Mouse (Mus musculus) bone marrow, adult 2 months (tissue): ENCODE measurements around the gene Pgrmc1.

Experiments used
- CTCF ChIP-seq: fragments of 200-500 bp; IDR thresholded peaks from 2 replicates; pipeline ENCODE4 v1.5.1; 2011; ENCODE audit warnings: low read length, control low read depth; ENCODE audit not compliant: control insufficient read depth, insufficient read depth
- POLR2A ChIP-seq: fragments of 200-500 bp; IDR thresholded peaks from 2 replicates; pipeline ENCODE4 v1.6.1; 2011; ENCODE audit warnings: low read depth, mild to moderate bottlenecking, control low read depth, low read length, borderline replicate concordance; ENCODE audit not compliant: control insufficient read depth

DNA sequence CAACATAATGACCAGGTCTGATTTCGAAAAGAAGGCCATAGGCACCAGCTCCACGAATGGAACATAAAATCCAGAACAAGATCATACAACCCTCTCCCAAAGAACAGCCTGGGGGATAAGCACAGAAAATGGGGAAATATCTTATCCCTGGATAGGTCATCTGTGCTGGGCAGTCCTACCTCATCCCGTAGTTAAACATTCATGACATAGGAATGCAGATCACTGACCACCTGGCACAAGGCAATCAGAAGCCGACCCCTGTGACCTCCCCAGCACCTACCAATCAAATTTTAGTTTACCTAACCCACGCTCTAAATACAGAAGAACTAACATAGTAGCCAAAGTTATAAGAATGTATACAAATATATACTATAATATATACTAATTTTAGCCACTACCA lies 49.2 kb upstream of the Pgrmc1 start:
- TF ChIP-seq CTCF = no peak
- TF ChIP-seq POLR2A = no peak
